ENCODE assay signal across 27 mouse cellular contexts in the genomic region with DNA sequence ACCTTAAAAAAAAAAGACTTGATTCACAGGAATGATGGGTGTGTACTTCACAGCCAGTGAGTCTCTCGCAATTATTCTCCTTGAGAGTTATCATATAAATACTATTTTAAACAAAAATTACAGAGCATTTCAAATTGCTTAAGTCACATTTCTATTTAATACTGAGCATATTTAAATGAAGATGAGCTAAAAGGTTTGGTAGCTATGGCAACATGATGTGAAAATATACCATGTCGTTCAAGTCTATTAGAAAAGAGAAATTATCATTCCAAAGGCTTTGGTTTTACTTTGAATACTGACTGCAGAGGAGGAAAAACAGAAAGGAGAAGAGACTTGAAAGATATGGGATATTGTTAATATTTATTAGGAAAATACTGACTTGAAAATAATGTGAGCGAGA.
"Had no signal": no experiment of that assay in that cellular context is flagged by ENCODE, and none has a peak within 500 bp of the region (broad histone marks: within the 10 kb centered on the region; RNA-seq: fewer than 3 reads in every experiment).

No protein-coding gene starts in this region.

- H3K27me3 ChIP-seq: heart, embryonic 12.5 days; hindbrain, embryonic 12.5 days; intestine, embryonic 15.5 days; limb, embryonic 12.5 days; liver, embryonic 13.5 days; liver, embryonic 15.5 days had no signal

- H3K4me1 ChIP-seq: heart, embryonic 10.5 days; heart, embryonic 12.5 days; hindbrain, embryonic 10.5 days; hindbrain, embryonic 12.5 days; intestine, embryonic 15.5 days; limb, embryonic 10.5 days; limb, embryonic 12.5 days; liver, embryonic 13.5 days; liver, embryonic 15.5 days had no signal

- H3K9ac ChIP-seq: heart, embryonic 12.5 days; hindbrain, embryonic 12.5 days; hindbrain, embryonic 14.5 days; intestine, embryonic 15.5 days; limb, embryonic 12.5 days; liver, embryonic 13.5 days; liver, embryonic 15.5 days had no signal

- H3K4me3 ChIP-seq: heart, embryonic 10.5 days; heart, embryonic 12.5 days; hindbrain, embryonic 10.5 days; hindbrain, embryonic 12.5 days; intestine, embryonic 15.5 days; layer of hippocampus, adult 2 months; left cerebral cortex, adult 2 months; limb, embryonic 10.5 days; limb, embryonic 12.5 days; liver, embryonic 13.5 days; liver, embryonic 15.5 days had no signal

- H3K27ac ChIP-seq: heart, embryonic 10.5 days; hindbrain, embryonic 10.5 days; hindbrain, embryonic 12.5 days; hindbrain, embryonic 14.5 days; intestine, embryonic 15.5 days; layer of hippocampus, adult 2 months; left cerebral cortex, adult 2 months; limb, embryonic 10.5 days; limb, embryonic 12.5 days; liver, embryonic 13.5 days; liver, embryonic 15.5 days had no signal

- H3K4me2 ChIP-seq: heart, embryonic 12.5 days; hindbrain, embryonic 12.5 days; hindbrain, embryonic 14.5 days; intestine, embryonic 15.5 days; limb, embryonic 12.5 days; liver, embryonic 11.5 days; liver, embryonic 13.5 days; liver, embryonic 15.5 days had no signal

- DNase-seq: gastrocnemius, postnatal 10 days; gastrocnemius, postnatal 25 days; heart, adult 18-20 months; heart, postnatal 10 days; heart, postnatal 4 days; kidney, adult 18-20 months; kidney, adult 8-10 months; kidney, postnatal 10 days; kidney, postnatal 25 days; kidney, postnatal 4 days; liver; liver, embryonic 13.5 days had no signal

- H3K9me3 ChIP-seq: heart, embryonic 10.5 days; heart, embryonic 12.5 days; hindbrain, embryonic 10.5 days; hindbrain, embryonic 12.5 days; intestine, embryonic 15.5 days; limb, embryonic 10.5 days; limb, embryonic 12.5 days; liver, embryonic 13.5 days; liver, embryonic 15.5 days had no signal

- H3K36me3 ChIP-seq: heart, embryonic 10.5 days; heart, embryonic 12.5 days; hindbrain, embryonic 10.5 days; hindbrain, embryonic 12.5 days; intestine, embryonic 15.5 days; limb, embryonic 10.5 days; limb, embryonic 12.5 days; liver, embryonic 13.5 days; liver, embryonic 15.5 days had no signal

- ATAC-seq: hindbrain, embryonic 16.5 days; inflammation-experienced regulatory T-cells, adult 6 months; intestine, embryonic 15.5 days; intestine, postnatal 0 days had no signal
